Comparison of ENCODE assay signal across 27 mouse cellular contexts in the genomic region with DNA sequence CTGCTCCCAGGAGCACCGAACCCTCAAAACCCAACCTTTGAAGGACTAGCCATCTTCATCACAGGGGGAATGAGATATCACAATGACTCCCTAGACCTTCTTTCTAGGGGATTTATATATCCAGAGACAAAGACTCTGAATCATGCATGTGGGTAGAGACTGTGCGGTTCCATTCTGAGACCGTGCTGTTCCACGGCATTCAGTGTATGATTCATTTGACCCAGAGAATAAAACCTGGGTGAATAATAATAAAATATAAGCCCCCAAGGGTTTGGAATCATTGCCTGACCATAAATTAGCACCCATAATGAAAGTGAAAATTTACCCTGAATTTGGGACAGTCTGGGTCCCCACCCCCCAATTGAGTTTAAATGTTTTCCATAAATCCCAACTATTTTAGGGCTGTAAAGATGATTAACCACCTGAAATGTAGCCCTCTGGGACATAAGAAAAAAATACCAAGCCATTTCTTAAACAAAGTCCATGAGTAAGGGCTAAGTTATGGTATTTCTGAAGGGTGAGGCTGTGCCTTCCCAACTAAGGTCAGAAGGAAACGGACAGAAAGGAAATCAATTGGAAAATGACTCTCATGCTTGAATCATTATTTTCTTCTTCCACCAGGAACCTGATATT. TPM values are rescaled to one million over a fixed set of nuclear protein-coding genes. Genes with fewer than 3 reads are reported as not detected.
DNase-seq lines count a peak whose midpoint lies in the region; ATAC-seq lines count a peak whose summit lies in the region.
"Had no signal": no experiment of that assay in that cellular context is flagged by ENCODE, and none has a peak within 500 bp of the region (broad histone marks: within the 10 kb centered on the region; RNA-seq: fewer than 3 reads in every experiment).

No protein-coding gene starts in this region.

- ATAC-seq in kidney, embryonic 16.5 days (ENCODE audit: low FRiP score, low TSS enrichment): no peak
- ATAC-seq: forebrain, embryonic 14.5 days; forebrain, postnatal 0 days; hindbrain, embryonic 16.5 days; inflammation-experienced regulatory T-cells, adult 6 months; intestine, embryonic 16.5 days had no signal

- WGBS in kidney, embryonic 16.5 days: 75% methylated on average over 5 of the region's 5 CpGs

- no peak overlapping the region for H3K9ac ChIP-seq in kidney, embryonic 16.5 days (replicated peaks; ENCODE audit: low read length)
- H3K9ac ChIP-seq: forebrain, postnatal 0 days; heart, embryonic 12.5 days; heart, embryonic 15.5 days; hindbrain, embryonic 13.5 days had no signal

- H3K27ac ChIP-seq in kidney, embryonic 16.5 days (ENCODE audit: low read length): no peak overlapping the region
- H3K27ac ChIP-seq: gastrocnemius, adult 2 months; heart, embryonic 15.5 days; hindbrain, embryonic 10.5 days; hindbrain, embryonic 13.5 days had no signal

- H3K9me3 ChIP-seq in kidney, embryonic 16.5 days (ENCODE audit: low read length): no peaks in the 10 kb centered on the region
- H3K9me3 ChIP-seq: G1E; heart, embryonic 12.5 days; heart, embryonic 15.5 days; hindbrain, embryonic 10.5 days; hindbrain, embryonic 13.5 days had no signal

- no peaks in the 10 kb centered on the region; the same call in 1 of the 2 replicates for H3K27me3 ChIP-seq in kidney, embryonic 16.5 days (ENCODE audit: insufficient read depth, low read length)

- no peaks in the 10 kb centered on the region for H3K36me3 ChIP-seq in kidney, embryonic 16.5 days (ENCODE audit: insufficient read depth, low read length)
- H3K36me3 ChIP-seq: G1E; heart, embryonic 12.5 days; heart, embryonic 15.5 days; hindbrain, embryonic 10.5 days; hindbrain, embryonic 13.5 days had no signal

- DNase-seq in 3134 (ENCODE audit: extremely low read depth, insufficient read length, low spot score): peak; percentile 51
- peak; percentile 24 for DNase-seq in Muller cell, postnatal 12 days (ENCODE audit: inconsistent ontology term)
- DNase-seq in brain, adult 2 months (ENCODE audit: low read depth, low spot score): peak; percentile 12
- no peak for DNase-seq in embryo, embryonic 10 days (ENCODE audit: low spot score)
- no peak for DNase-seq in lung, postnatal 4 days
- DNase-seq: adrenal gland, postnatal 14 days; cerebellum, adult 11-12 months; cerebellum, adult 8-10 months; cerebellum, postnatal 10 days; cerebellum, postnatal 36 days; forebrain, postnatal 0 days; gastrocnemius, adult 2 months; gastrocnemius, postnatal 25 days; heart, adult 18-20 months; heart, postnatal 10 days; heart, postnatal 36 days; kidney, adult 18-20 months had no signal

- H3K4me3 ChIP-seq in kidney, embryonic 16.5 days (ENCODE audit: low read length): no peak overlapping the region
- H3K4me3 ChIP-seq: gastrocnemius, adult 2 months; heart, embryonic 12.5 days; heart, embryonic 15.5 days; hindbrain, embryonic 10.5 days; hindbrain, embryonic 13.5 days had no signal

- no peak overlapping the region for H3K4me2 ChIP-seq in kidney, embryonic 16.5 days (replicated peaks; ENCODE audit: low read depth, low read length)
- H3K4me2 ChIP-seq: heart, embryonic 12.5 days; heart, embryonic 15.5 days; hindbrain, embryonic 13.5 days had no signal

- H3K4me1 ChIP-seq in kidney, embryonic 16.5 days (ENCODE audit: insufficient read depth, low read length): peaks cover 4% of the 10 kb centered on the region

RNA-seq across cellular contexts. Expression of a gene that starts 43.4 kb away (rescaled TPM):
- polyA plus RNA-seq in kidney, embryonic 16.5 days (2015; fragmentation: Nextera tagmentation; extraction: Ambion mirVana): 14.1 and 16.2 TPM in 2 replicates
- polyA plus RNA-seq: G1E; inflammation-experienced regulatory T-cells, adult 6 months had no signal

Comparison
In these comparisons a context has a peak if more than half of its experiments do, and no peak if none do; other contexts are left out.
1. DNase-seq: peak in 3134 (single experiment), Muller cell, postnatal 12 days (single experiment) and brain, adult 2 months (single experiment); none in embryo, embryonic 10 days (single experiment) and lung, postnatal 4 days (0 of 2).